In genomic region chr12:25049253-25049652, GRCm38 (mm10) we compare ENCODE assay signal across 30 mouse cellular contexts. TPM values are rescaled to one million over a fixed set of nuclear protein-coding genes. Genes with fewer than 3 reads are reported as not detected.
DNase-seq lines count a peak whose midpoint lies in the region; ATAC-seq and TF ChIP-seq lines count a peak whose summit lies in the region.
"Had no signal": no experiment of that assay in that cellular context is flagged by ENCODE, and none has a peak within 500 bp of the region (broad histone marks: within the 10 kb centered on the region; RNA-seq: fewer than 3 reads in every experiment).

No protein-coding gene starts in this region.

- H3K27me3 ChIP-seq in midbrain, embryonic 11.5 days (ENCODE audit: control insufficient read depth, insufficient read depth, low read length): no peaks in the 10 kb centered on the region
- no peaks in the 10 kb centered on the region for H3K27me3 ChIP-seq in midbrain, embryonic 15.5 days (replicated peaks)
- no peaks in the 10 kb centered on the region for H3K27me3 ChIP-seq in stomach, embryonic 15.5 days (replicated peaks)
- H3K27me3 ChIP-seq: CH12.LX; embryonic facial prominence, embryonic 13.5 days; forebrain, embryonic 12.5 days; forebrain, embryonic 15.5 days; heart, embryonic 13.5 days; Patski had no signal

- WGBS in midbrain, embryonic 11.5 days: 86% methylated on average over 5 of the region's 5 CpGs
- WGBS in midbrain, embryonic 15.5 days: 74% methylated on average over 5 of the region's 5 CpGs
- WGBS in stomach, embryonic 15.5 days: 24% methylated on average over 5 of the region's 5 CpGs

- intact Hi-C loops in gastrocnemius, adult 2 months (cut with DNase I): no loop called here

- no peak for DNase-seq in gastrocnemius, adult 2 months
- no peak for DNase-seq in gastrocnemius, postnatal 10 days
- peak; percentile 83 for DNase-seq in midbrain, embryonic 11.5 days (ENCODE audit: low spot score, missing footprints)
- DNase-seq: adrenal gland, postnatal 10 days; adrenal gland, postnatal 36 days; B cell, adult 2 months; cerebellum, adult 18-20 months; cerebellum, adult 9-10 months; cerebellum, postnatal 14 days; embryo, embryonic 11 days; gastrocnemius, postnatal 14 days; heart, adult 18-20 months; heart, postnatal 14 days; heart, postnatal 4 days had no signal

- no peak for ATAC-seq in midbrain, embryonic 11.5 days (ENCODE audit: low FRiP score)
- ATAC-seq in midbrain, embryonic 15.5 days (replicated peaks): no peak
- peak; percentile 73; the same call in 1 of the 2 replicates for ATAC-seq in stomach, embryonic 15.5 days (ENCODE audit: insufficient read depth, low FRiP score, low read depth)
- ATAC-seq in megakaryocyte-erythroid progenitor cell, adult 5-6 weeks (replicated peaks; ENCODE audit: low FRiP score, low TSS enrichment, poor library complexity, severe bottlenecking): no peak
- ATAC-seq: forebrain, embryonic 15.5 days; hindbrain, postnatal 0 days; inflammation-experienced regulatory T-cells, adult 6 months; Patski had no signal

- TF ChIP-seq CTCF in gastrocnemius, adult 2 months (IDR thresholded peaks at IDR 0.05): no peak

- no peaks in the 10 kb centered on the region for H3K4me1 ChIP-seq in midbrain, embryonic 11.5 days (ENCODE audit: control insufficient read depth, insufficient read depth, low read length)
- no peaks in the 10 kb centered on the region for H3K4me1 ChIP-seq in midbrain, embryonic 15.5 days
- no peaks in the 10 kb centered on the region for H3K4me1 ChIP-seq in stomach, embryonic 15.5 days
- H3K4me1 ChIP-seq: embryonic facial prominence, embryonic 10.5 days; embryonic facial prominence, embryonic 13.5 days; forebrain, embryonic 12.5 days; forebrain, embryonic 15.5 days had no signal

- H3K4me2 ChIP-seq in midbrain, embryonic 11.5 days: no peak overlapping the region
- no peak overlapping the region for H3K4me2 ChIP-seq in midbrain, embryonic 15.5 days
- H3K4me2 ChIP-seq in stomach, embryonic 15.5 days: no peak overlapping the region
- H3K4me2 ChIP-seq: embryonic facial prominence, embryonic 13.5 days; forebrain, embryonic 12.5 days; forebrain, embryonic 15.5 days; heart, embryonic 13.5 days; hindbrain, embryonic 14.5 days had no signal

- peak overlapping the region; percentile 78 for H3K27ac ChIP-seq in gastrocnemius, adult 2 months
- no peak overlapping the region for H3K27ac ChIP-seq in midbrain, embryonic 11.5 days (ENCODE audit: low read depth, low read length)
- H3K27ac ChIP-seq in midbrain, embryonic 15.5 days: no peak overlapping the region
- no peak overlapping the region for H3K27ac ChIP-seq in stomach, embryonic 15.5 days
- H3K27ac ChIP-seq: embryonic facial prominence, embryonic 10.5 days; embryonic facial prominence, embryonic 13.5 days; forebrain, embryonic 12.5 days; forebrain, embryonic 15.5 days; heart, embryonic 10.5 days; heart, embryonic 13.5 days; hindbrain, embryonic 14.5 days; hindbrain, postnatal 0 days had no signal

- H3K4me3 ChIP-seq in gastrocnemius, adult 2 months: no peak overlapping the region
- no peak overlapping the region for H3K4me3 ChIP-seq in midbrain, embryonic 11.5 days (ENCODE audit: low read depth, low read length)
- H3K4me3 ChIP-seq in midbrain, embryonic 15.5 days: no peak overlapping the region
- no peak overlapping the region for H3K4me3 ChIP-seq in stomach, embryonic 15.5 days (replicated peaks)
- H3K4me3 ChIP-seq: embryonic facial prominence, embryonic 10.5 days; embryonic facial prominence, embryonic 13.5 days; erythroblast, embryonic 14.5 days; forebrain, embryonic 12.5 days; forebrain, embryonic 15.5 days; heart, embryonic 10.5 days; heart, embryonic 13.5 days had no signal

- H3K9me3 ChIP-seq in midbrain, embryonic 11.5 days (ENCODE audit: control insufficient read depth, low read length): no peaks in the 10 kb centered on the region
- H3K9me3 ChIP-seq in midbrain, embryonic 15.5 days: no peaks in the 10 kb centered on the region
- no peaks in the 10 kb centered on the region for H3K9me3 ChIP-seq in stomach, embryonic 15.5 days
- H3K9me3 ChIP-seq: embryonic facial prominence, embryonic 10.5 days; embryonic facial prominence, embryonic 13.5 days; forebrain, embryonic 12.5 days; forebrain, embryonic 15.5 days; G1E; heart, embryonic 10.5 days; heart, embryonic 13.5 days had no signal

- no peak overlapping the region for H3K9ac ChIP-seq in midbrain, embryonic 11.5 days (ENCODE audit: low read length)
- no peak overlapping the region for H3K9ac ChIP-seq in midbrain, embryonic 15.5 days
- H3K9ac ChIP-seq in stomach, embryonic 15.5 days: no peak overlapping the region
- H3K9ac ChIP-seq: embryonic facial prominence, embryonic 13.5 days; forebrain, embryonic 12.5 days; forebrain, embryonic 15.5 days; heart, embryonic 13.5 days; hindbrain, embryonic 14.5 days had no signal

- peaks cover 3% of the 10 kb centered on the region for H3K36me3 ChIP-seq in midbrain, embryonic 11.5 days (ENCODE audit: control insufficient read depth, insufficient read depth, low read length)
- H3K36me3 ChIP-seq in midbrain, embryonic 15.5 days (replicated peaks): peaks cover 22% of the 10 kb centered on the region
- H3K36me3 ChIP-seq in stomach, embryonic 15.5 days: peaks cover 7% of the 10 kb centered on the region

RNA-seq across cellular contexts. Expression of gene Id2, which starts 47.7 kb away (rescaled TPM):
- total RNA-seq in gastrocnemius, adult 2 months (2021): 1 to 10 TPM; 1.6 to 2.0 TPM
- 10 to 100 TPM; 11.4 to 12.8 TPM for total RNA-seq in gastrocnemius, postnatal 10 days (2021)
- 359 and 385 TPM in 2 replicates for polyA plus RNA-seq in midbrain, embryonic 11.5 days (2014; fragmentation: Nextera tagmentation; extraction: Ambion mirVana)
- 138 TPM in 2 replicates for polyA plus RNA-seq in midbrain, embryonic 15.5 days (2015; fragmentation: Nextera tagmentation; extraction: Ambion mirVana)
- 339 and 387 TPM in 2 replicates for polyA plus RNA-seq in stomach, embryonic 15.5 days (2015; fragmentation: Nextera tagmentation; extraction: Ambion mirVana)
- 7.7 and 25.1 TPM in 2 replicates for total RNA-seq in megakaryocyte-erythroid progenitor cell, adult 5-6 weeks (2014; fragmentation: Nextera tagmentation)
- total RNA-seq in megakaryocyte-erythroid progenitor cell, adult 5-6 weeks (2017): 7.5 and 25.9 TPM in 2 replicates
- polyA plus RNA-seq: erythroblast, embryonic 14.5 days; G1E had no signal
